Mouse (Mus musculus) lung, adult 2 months (tissue): ENCODE measurements around the gene Cyp2b10. TPM values are rescaled to one million over a fixed set of nuclear protein-coding genes. Genes with fewer than 3 reads are reported as not detected.
"Not testable (repeated sequence)": the region's sequence is repeated elsewhere in the genome, so short reads cannot be mapped to it uniquely, and the experiment has no call there.

Experiments used
- DNase-seq: peaks from one replicate; pipeline ENCODE4 v3.0.0; 2022
- H3K4me1 ChIP-seq: fragments of 200-500 bp; 2 replicates; pipeline ENCODE4 v1.6.1; 2011; ENCODE audit warnings: low read length; ENCODE audit not compliant: control insufficient read depth, insufficient read depth
- H3K4me3 ChIP-seq: fragments of 200-500 bp; replicated peaks from 2 replicates; pipeline ENCODE3; 2011; ENCODE audit warnings: low read depth, mild to moderate bottlenecking, control low read depth, low read length; ENCODE audit errors: extremely low read depth
- CTCF ChIP-seq: fragments of 200-500 bp; IDR thresholded peaks from 2 replicates; pipeline ENCODE4 v1.5.1; 2011; ENCODE audit warnings: mild to moderate bottlenecking, low read length, control low read depth; ENCODE audit not compliant: insufficient read depth
- POLR2A ChIP-seq: fragments of 200-500 bp; IDR thresholded peaks from 2 replicates; pipeline ENCODE4 v1.6.1; 2011; ENCODE audit warnings: low read depth, mild to moderate bottlenecking, control low read depth, low read length, borderline replicate concordance; ENCODE audit errors: extremely low read depth
- WGBS: fragments of 180-500 bp; shearing (Covaris S2); methylation state at CpG from one replicate; pipeline ENCODE4 v1.1.7; 2018; 5-methylcytosine and 5-hydroxymethylcytosine counted together
- polyA plus RNA-seq: library from polyadenylated mRNA; depleted of rRNA; stranded (reverse); fragments of >200 nt; gene quantifications from 2 replicates; pipeline ENCODE4 v1.2.3, GENCODE M21; 2012; rRNA removed

Gene Cyp2b10
- polyA plus RNA-seq, 1 experiment = 161 TPM

DNA sequence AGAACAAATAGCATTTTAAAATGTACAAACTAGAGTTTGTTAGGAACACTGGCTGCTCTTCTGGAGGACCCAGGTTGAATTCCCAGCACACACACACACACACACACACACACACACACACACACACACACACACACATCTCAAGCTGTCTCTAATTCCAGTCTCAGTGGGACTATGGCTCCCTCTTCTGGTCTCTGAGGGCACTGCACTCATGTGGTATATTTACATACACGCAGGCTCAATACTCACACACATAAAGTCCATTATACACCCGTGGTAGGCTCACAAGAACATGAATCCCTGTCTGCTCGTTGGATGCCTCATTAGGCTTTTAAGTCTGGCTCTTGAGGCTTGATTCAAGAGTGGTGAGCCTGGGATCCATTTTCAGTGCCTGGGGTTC lies 6.6 kb downstream of the Cyp2b10 start:
- 26% methylated on average over 3 of the region's 3 CpGs for WGBS
- TF ChIP-seq CTCF (peak; percentile 23; the same call in 1 of the 2 replicates), POLR2A (no peak)
- Histone ChIP-seq H3K4me3 (no peak overlapping the region), H3K4me1 (peaks cover 6% of the 10 kb centered on the region; the same call in 1 of the 2 replicates)
- peak; percentile 60 for DNase-seq

DNA sequence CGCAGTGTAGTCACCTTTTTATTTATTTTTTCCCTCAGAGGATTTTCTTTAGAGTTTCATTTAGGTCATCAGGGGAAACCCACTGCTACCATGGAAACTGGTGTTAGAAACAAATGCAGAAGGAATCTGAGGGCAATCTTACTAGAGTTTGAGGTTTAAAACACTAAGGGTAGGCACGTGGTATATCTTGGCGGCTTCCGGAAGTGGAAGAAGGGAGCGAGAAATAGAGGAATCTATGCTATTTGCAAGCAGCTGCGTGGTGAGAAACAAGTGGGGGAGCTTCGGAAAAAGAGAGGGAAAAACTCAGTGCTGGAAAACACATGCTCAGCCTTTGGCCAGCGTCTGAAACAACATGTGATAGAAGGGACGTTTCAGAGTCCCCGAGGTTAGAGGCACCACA lies 7.1 kb downstream of the Cyp2b10 start:
- Histone ChIP-seq H3K4me1 (peaks cover 6% of the 10 kb centered on the region; the same call in 1 of the 2 replicates), H3K4me3 (no peak overlapping the region)
- TF ChIP-seq CTCF (no peak), POLR2A (no peak)
- WGBS = 53% methylated on average over 10 of the region's 10 CpGs
- DNase-seq = no peak

DNA sequence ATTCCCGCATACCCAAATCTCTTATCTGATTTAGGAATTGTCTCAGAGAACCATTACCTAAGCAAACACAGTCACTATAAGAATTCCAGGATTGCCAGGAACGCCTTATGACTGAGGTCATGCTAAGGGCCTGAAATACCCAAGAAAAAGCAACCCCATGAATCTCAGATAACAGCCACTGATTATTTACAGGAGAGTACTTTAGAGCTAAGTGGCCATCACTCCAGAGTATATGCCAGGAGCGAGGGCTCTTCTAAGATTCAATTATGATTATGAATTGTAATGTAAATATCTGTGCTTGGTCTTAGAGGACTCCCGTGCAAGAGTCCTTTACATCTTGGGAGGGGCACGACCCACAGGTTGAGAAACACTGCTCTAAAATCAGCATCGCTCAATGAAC lies 10.0 kb downstream of the Cyp2b10 start:
- 44% methylated on average over 6 of the region's 6 CpGs for WGBS
- Histone ChIP-seq H3K4me3 (no peak overlapping the region), H3K4me1 (peaks cover 6% of the 10 kb centered on the region; the same call in 1 of the 2 replicates)
- TF ChIP-seq CTCF = no peak
- no peak for TF ChIP-seq POLR2A
- DNase-seq = no peak

- no peak overlapping the region for H3K4me3 ChIP-seq
- H3K4me1 ChIP-seq = peaks cover 3% of the 10 kb centered on the region; the same call in 1 of the 2 replicates
- WGBS = 61% methylated on average over 2 of the region's 2 CpGs
- no peak for DNase-seq
- TF ChIP-seq POLR2A (no peak), CTCF (no peak)
Observed at GRCm38 (mm10) chr7:25910046-25910445, 12.6 kb downstream of the Cyp2b10 start.

GRCm38 (mm10) chr7:25916116-25916515 lies 18.7 kb downstream of the Cyp2b10 start:
- Histone ChIP-seq H3K4me1 (no peaks in the 10 kb centered on the region), H3K4me3 (no peak overlapping the region)
- 65% methylated on average over 1 of the region's 1 CpGs for WGBS
- TF ChIP-seq CTCF = no peak
- TF ChIP-seq POLR2A = no peak
- DNase-seq = no peak

DNA sequence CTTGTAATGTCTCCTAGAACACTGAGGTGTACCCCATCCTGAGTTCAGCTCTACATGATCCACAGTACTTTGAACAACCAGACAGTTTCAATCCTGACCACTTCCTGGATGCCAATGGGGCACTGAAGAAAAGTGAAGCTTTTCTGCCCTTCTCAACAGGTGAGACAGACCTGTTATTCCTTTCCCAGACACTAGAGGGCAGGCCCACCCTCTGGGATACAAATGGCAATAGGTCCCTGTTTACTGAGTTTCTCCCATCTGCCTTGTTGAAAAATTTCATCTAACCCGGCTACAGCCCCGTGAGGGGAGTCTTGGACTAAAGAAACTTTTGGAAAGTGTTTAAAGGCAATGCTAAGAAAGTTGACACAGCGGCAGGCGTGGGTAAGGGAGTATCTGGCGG lies 19.9 kb downstream of the Cyp2b10 start:
- DNase-seq, H3K4me3 ChIP-seq, H3K4me1 ChIP-seq: not testable (repeated sequence)
- 55% methylated on average over 5 of the region's 5 CpGs for WGBS
- peak; percentile 5; the same call in 1 of the 2 replicates for TF ChIP-seq CTCF

DNA sequence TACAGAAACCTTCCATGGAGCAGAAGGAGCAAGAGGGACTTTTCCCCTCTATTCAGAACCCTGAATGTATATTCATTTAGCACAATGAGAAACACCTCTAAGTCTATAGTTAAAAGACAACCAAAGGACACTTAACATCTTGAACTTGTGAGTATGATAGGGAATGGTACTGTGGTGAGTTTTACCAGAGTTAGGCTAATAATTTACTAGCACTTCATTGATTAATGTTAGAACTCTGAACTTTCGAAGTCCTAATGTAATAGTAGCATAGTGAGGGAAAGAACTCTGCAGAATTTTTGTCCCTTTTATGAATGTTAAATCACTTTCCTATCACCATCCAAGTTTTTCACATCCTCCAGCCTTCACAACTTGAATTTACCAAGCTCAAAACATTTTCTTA lies 22.0 kb downstream of the Cyp2b10 start:
- 78% methylated on average over 1 of the region's 1 CpGs for WGBS
- TF ChIP-seq POLR2A (no peak), CTCF (no peak)
- Histone ChIP-seq H3K4me3 (no peak overlapping the region), H3K4me1 (no peaks in the 10 kb centered on the region)
- no peak for DNase-seq

GRCm38 (mm10) chr7:25945274-25945673 lies 47.9 kb downstream of the Cyp2b10 start:
- DNase-seq = no peak
- Histone ChIP-seq H3K4me3 (no peak overlapping the region), H3K4me1 (no peaks in the 10 kb centered on the region)
- WGBS = 37% methylated on average over 1 of the region's 1 CpGs
- no peak for TF ChIP-seq CTCF
- no peak for TF ChIP-seq POLR2A

Other genes starting within 250 kb of the Cyp2b10 start
- gene Bckdha, start 238.6 kb upstream of the Cyp2b10 start, polyA plus RNA-seq = 140 and 143 TPM in 2 replicates
- 53.1 and 60.8 TPM in 2 replicates for gene Exosc5, start 238.5 kb upstream of the Cyp2b10 start, polyA plus RNA-seq
- gene Tmem91, start 222.5 kb upstream of the Cyp2b10 start, polyA plus RNA-seq = 0.37 and 0.86 TPM in 2 replicates
- gene B9d2, start 216.8 kb upstream of the Cyp2b10 start, polyA plus RNA-seq = 51.7 and 53.4 TPM in 2 replicates
- 68.3 and 71.1 TPM in 2 replicates for gene Tgfb1, start 210.6 kb upstream of the Cyp2b10 start, polyA plus RNA-seq
- 60.0 and 69.2 TPM in 2 replicates for gene Ccdc97, start 178.5 kb upstream of the Cyp2b10 start, polyA plus RNA-seq
- 43.8 and 49.9 TPM in 2 replicates for gene Hnrnpul1, start 142.9 kb upstream of the Cyp2b10 start, polyA plus RNA-seq
- gene Axl, start 108.9 kb upstream of the Cyp2b10 start, polyA plus RNA-seq = 91.8 and 92.0 TPM in 2 replicates
- 116 and 135 TPM in 2 replicates for gene Cyp2s1, start 80.7 kb upstream of the Cyp2b10 start, polyA plus RNA-seq
- 0.77 TPM in 1 of 2 replicates, not detected in the other for gene Cyp2b13, start 163.9 kb downstream of the Cyp2b10 start, polyA plus RNA-seq